Mouse (Mus musculus): Measurements from ENCODE around the gene Bace1. TPM values are rescaled to one million over a fixed set of nuclear protein-coding genes. Genes with fewer than 3 reads are reported as not detected.

The Bace1 gene
- polyA plus RNA-seq, 1 experiment from 2014 or later = 40.6 TPM

DNA sequence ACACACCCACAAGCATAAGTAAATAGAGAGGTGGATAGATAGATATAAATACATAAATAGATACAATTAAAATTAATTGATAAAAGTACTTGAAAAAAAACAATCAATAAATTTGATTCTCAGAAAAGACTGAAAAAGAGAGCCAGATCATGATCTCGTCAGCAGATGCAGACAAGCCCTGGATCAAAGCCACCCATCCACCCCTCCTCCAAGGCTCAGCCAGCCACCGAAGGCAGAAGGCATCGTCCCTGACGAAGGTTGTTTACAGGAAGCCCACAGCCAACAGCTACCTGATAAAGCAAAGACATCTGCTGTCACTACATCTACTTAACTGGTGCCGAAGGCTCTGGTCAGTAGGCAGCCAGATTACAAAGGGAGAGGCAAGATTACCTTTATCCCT lies 26.4 kb upstream of the Bace1 start:
- ATAC-seq (ENCODE audit: low FRiP score, low read depth) = no peak
- H3K4me3 ChIP-seq = no peak overlapping the region
- no peak overlapping the region for H3K27ac ChIP-seq
- no peaks in the 10 kb centered on the region for H3K9me3 ChIP-seq
- no peaks in the 10 kb centered on the region for H3K27me3 ChIP-seq (replicated peaks)
- no peaks in the 10 kb centered on the region for H3K4me1 ChIP-seq
- no peak overlapping the region for H3K9ac ChIP-seq
- H3K36me3 ChIP-seq = peaks cover 23% of the 10 kb centered on the region
- H3K4me2 ChIP-seq (replicated peaks) = no peak overlapping the region
- WGBS = 84% methylated on average over 5 of the region's 5 CpGs

DNA sequence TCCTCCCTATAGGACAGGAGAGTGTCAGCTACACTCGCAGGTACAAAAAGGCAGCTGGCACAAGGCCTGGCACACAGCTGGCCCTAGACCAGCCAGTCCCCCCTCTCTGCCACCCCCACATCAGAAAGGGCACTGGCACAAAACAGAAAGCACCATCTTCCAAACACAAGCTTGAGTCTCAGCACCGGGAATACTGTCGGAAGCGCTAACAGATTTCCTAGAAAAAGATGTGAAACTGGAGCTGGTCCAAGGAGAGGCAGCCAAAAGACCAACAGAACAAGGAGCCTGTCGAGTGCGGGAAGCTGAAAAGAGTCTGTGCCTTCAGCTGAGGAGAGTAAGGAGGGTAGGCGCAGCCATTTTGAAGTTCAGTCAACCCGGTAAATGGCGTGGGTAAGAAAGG lies 23.3 kb upstream of the Bace1 start:
- peaks cover 14% of the 10 kb centered on the region for H3K36me3 ChIP-seq
- no peaks in the 10 kb centered on the region for H3K27me3 ChIP-seq (replicated peaks)
- no peak overlapping the region for H3K9ac ChIP-seq
- no peak overlapping the region for H3K27ac ChIP-seq
- H3K4me1 ChIP-seq = no peaks in the 10 kb centered on the region
- H3K4me2 ChIP-seq (replicated peaks) = no peak overlapping the region
- ATAC-seq (ENCODE audit: low FRiP score, low read depth) = no peak
- H3K9me3 ChIP-seq = no peaks in the 10 kb centered on the region
- no peak overlapping the region for H3K4me3 ChIP-seq
- 89% methylated on average over 9 of the region's 9 CpGs for WGBS

DNA sequence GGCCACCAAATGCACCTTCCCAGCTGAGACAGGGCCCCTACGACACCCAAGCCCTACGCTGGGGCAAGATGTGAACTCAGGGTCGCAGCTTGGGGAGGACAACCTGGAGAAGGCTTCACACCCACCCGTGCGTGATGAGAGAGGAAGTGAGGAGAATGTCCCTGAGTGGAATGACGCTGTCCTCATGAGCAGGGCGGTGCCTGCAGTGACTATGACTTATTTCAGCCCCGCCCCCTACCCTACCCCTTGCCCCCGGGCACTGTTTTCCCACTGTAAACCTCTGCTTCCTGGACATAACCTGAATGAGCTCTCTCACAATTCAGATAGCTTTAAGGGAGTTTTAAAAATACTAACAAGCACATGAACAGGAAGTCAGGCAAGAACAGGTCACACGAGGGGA lies 22.9 kb upstream of the Bace1 start:
- Histone ChIP-seq H3K4me1 (no peaks in the 10 kb centered on the region), H3K27ac (no peak overlapping the region), H3K9ac (no peak overlapping the region), H3K36me3 (peaks cover 14% of the 10 kb centered on the region), H3K4me3 (no peak overlapping the region), H3K4me2 (replicated peaks) (no peak overlapping the region), H3K27me3 (replicated peaks) (no peaks in the 10 kb centered on the region), H3K9me3 (no peaks in the 10 kb centered on the region)
- WGBS = 84% methylated on average over 10 of the region's 10 CpGs
- ATAC-seq (ENCODE audit: low FRiP score, low read depth) = no peak

DNA sequence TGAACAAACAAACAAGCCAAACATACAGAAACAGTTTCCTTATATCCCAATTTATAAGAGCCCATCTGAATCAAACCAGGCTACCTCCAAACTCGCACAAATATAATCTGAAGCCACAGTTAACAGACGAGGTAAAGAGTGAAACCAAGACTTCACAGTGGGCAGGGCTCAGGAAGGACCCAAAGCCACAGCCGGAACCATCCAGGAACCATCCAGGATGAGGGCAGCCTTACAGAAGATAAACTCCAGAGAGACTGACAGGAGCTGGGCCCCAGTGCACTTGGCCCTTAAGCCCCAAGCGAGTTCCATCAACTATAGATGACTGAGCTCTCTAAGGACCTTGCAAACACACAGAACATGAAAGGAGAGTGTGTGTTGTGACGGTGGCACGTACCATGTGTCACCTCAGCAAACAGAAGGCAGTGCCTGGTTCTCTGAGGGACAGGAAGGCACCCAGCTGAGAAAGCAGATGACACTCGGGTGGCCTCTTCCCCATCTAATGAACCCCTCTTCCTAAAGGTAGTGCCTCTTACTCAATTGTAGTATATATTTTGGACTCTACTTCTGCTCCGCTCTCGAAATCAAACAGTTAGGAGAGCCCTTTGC lies 19.9 kb upstream of the Bace1 start:
- no peaks in the 10 kb centered on the region for H3K9me3 ChIP-seq
- no peak for ATAC-seq (ENCODE audit: low FRiP score, low read depth)
- no peak overlapping the region for H3K27ac ChIP-seq
- no peaks in the 10 kb centered on the region for H3K27me3 ChIP-seq (replicated peaks)
- H3K4me3 ChIP-seq = no peak overlapping the region
- peaks cover 31% of the 10 kb centered on the region for H3K36me3 ChIP-seq
- 85% methylated on average over 9 of the region's 9 CpGs for WGBS
- H3K4me1 ChIP-seq = no peaks in the 10 kb centered on the region
- H3K4me2 ChIP-seq (replicated peaks) = no peak overlapping the region
- no peak overlapping the region for H3K9ac ChIP-seq

DNA sequence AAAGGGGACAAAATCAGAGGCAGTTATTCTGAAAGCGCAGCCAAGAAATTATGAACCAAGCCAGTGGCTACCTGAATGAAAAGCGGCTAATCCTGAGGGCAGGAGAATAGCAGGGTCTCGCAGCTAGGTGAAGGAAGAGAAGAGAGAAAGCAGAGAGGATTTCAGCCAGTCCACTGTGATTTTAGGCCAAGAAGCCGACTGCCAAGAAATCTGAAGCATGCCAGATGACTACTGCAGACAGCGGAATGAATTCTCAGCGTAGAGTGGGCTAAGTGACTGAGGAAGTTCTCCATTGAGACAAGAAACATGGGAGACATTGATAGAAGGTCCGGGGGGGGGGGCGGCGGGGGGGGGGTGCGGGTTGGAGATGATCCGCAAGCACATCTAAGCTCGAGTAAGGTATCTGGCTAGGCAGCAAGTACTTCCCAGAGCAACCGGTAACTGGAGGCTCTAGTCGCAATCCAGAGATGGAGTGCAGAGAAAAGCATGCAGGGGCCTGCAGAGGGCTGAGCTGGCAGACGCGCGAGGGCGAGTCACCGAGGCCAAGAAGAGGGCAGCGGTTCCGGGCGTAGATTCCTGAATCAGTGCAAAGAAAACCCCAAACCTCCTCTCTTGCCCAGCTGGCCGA lies 10.6 kb upstream of the Bace1 start:
- H3K27ac ChIP-seq = no peak overlapping the region; the same call in 1 of the 2 replicates
- peak overlapping the region; percentile 92 for H3K4me2 ChIP-seq (replicated peaks)
- no peaks in the 10 kb centered on the region for H3K27me3 ChIP-seq (replicated peaks)
- 0 out of 2 replicates have a peak, but pooled peaks cover 5% of the 10 kb centered on the region for H3K36me3 ChIP-seq
- ATAC-seq (ENCODE audit: low FRiP score, low read depth) = peak; percentile 26
- no peaks in the 10 kb centered on the region for H3K9me3 ChIP-seq
- 8% methylated on average over 23 of the region's 23 CpGs for WGBS
- H3K4me1 ChIP-seq = peaks cover 9% of the 10 kb centered on the region
- H3K9ac ChIP-seq = peak overlapping the region; percentile 70
- H3K4me3 ChIP-seq = peak overlapping the region; percentile 83

DNA sequence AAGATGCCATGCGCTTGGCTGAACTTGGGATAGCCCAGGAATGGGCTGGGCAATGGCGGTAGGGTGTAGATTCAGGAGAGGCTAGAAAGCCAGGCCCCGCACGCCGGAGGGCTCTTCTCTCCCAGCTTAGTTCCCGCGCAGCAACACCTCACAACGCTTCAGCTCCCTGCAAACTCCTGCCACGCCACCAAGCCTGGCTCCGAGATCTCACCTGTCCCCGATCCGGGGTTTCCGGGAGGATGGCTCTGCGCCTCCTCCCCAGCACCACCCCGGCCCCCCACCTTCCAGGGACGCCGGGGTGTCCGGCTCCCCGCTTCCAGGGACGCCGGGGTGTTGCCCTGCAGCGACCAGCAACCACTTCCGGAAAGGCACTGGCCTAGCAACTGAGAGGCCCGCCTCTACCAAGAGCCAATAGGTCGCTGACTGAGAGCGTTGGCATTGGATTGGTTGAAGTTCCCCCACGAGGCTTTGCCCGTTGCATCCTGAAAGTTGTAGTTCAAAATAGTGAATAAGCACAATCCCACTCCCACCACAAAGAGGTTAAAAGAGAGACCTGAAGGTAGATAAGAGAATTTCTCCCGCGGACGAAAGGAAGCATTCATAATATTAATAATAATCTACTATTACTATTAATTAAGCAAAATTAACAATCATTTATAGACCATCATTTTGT lies 10.0 kb upstream of the Bace1 start, which contains the start of gene Cep164:
TSS of gene Cep164 (minus strand) at position 401 of the 673 bp plus-strand sequence.
- Histone ChIP-seq H3K9me3 (no peaks in the 10 kb centered on the region), H3K4me3 (peak within 1 kb of the TSS; percentile 83), H3K27me3 (replicated peaks) (no peaks in the 10 kb centered on the region), H3K4me1 (peaks cover 9% of the 10 kb centered on the region), H3K4me2 (replicated peaks) (peak within 1 kb of the TSS; percentile 92), H3K9ac (peak within 1 kb of the TSS; percentile 70), H3K36me3 (no peaks in the 10 kb centered on the region), H3K27ac (no peak within 1 kb of the TSS; the same call in 1 of the 2 replicates)
- ATAC-seq (ENCODE audit: low FRiP score, low read depth) = peak; percentile 98
- WGBS = under 1% methylated on average over 31 of the region's 31 CpGs

DNA sequence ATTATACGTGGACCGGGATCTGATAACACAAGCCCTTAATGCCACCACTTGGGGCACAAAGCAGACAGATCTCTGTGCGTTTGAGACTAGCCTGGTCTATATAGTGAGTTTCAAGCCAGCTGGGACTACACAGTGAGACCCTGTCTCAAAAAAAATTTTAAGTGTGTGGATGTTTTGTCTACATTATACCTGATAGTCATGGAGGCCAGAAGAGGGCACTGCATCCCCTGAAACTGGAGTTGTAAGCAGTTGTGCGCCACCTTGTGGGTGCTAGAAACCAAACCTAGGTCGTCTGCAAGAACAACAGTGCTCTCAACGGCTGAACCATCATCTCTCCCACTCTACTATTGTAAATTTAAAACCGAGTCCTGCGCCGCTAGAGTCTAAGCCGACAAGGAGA lies 9.3 kb upstream of the Bace1 start:
- Histone ChIP-seq H3K4me2 (replicated peaks) (peak overlapping the region; percentile 92), H3K4me3 (no peak overlapping the region), H3K4me1 (peaks cover 9% of the 10 kb centered on the region), H3K9me3 (no peaks in the 10 kb centered on the region), H3K27me3 (replicated peaks) (no peaks in the 10 kb centered on the region), H3K27ac (no peak overlapping the region), H3K9ac (no peak overlapping the region), H3K36me3 (no peaks in the 10 kb centered on the region)
- WGBS = 30% methylated on average over 10 of the region's 10 CpGs
- peak; percentile 78 for ATAC-seq (ENCODE audit: low FRiP score, low read depth)

DNA sequence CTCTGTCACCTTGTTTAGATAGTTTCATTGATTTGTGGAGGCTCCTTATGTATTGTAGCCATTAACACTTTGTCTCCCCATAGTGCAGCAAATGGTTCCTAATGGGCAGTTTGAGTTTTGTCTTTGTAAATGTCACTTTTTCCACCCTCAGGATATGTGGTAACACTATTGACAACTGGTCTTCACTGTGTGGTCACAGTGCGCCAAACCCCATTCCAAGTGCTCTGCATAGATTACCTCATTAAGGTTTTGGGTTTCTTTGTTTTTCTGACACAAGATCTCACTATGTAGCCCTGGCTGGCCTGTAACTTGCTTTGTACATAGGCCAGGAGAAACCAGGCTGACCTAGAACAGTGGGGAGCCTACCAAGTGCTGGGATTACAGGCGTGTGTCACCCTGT lies 5.5 kb upstream of the Bace1 start:
- Histone ChIP-seq H3K27ac (no peak overlapping the region), H3K9me3 (no peaks in the 10 kb centered on the region), H3K36me3 (no peaks in the 10 kb centered on the region), H3K4me3 (no peak overlapping the region), H3K9ac (no peak overlapping the region), H3K4me2 (replicated peaks) (no peak overlapping the region), H3K4me1 (peaks cover 1% of the 10 kb centered on the region), H3K27me3 (replicated peaks) (no peaks in the 10 kb centered on the region)
- WGBS = 91% methylated on average over 2 of the region's 2 CpGs
- ATAC-seq (ENCODE audit: low FRiP score, low read depth) = no peak

DNA sequence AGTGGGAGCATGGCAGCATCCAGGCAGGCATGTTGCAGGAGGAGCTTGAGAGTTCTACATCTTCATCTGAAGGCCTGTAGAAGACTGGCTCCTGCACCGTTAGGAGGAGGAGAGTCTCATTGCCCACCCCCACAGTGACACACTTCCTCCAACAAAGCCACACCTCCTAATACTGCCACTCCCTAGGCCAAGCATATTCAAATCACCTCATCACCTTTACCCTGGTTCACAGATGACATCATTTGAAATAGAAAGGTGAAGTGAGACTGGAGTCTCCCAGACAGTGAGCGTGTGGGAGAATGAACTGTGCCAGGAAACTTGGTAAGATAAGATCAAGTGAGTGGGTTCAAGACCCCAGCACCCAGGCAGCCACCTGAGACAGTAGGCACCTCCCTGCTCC lies 4.9 kb upstream of the Bace1 start:
- Histone ChIP-seq H3K36me3 (no peaks in the 10 kb centered on the region), H3K9me3 (no peaks in the 10 kb centered on the region), H3K27me3 (replicated peaks) (no peaks in the 10 kb centered on the region), H3K4me2 (replicated peaks) (no peak overlapping the region), H3K9ac (no peak overlapping the region), H3K4me1 (no peaks in the 10 kb centered on the region), H3K4me3 (no peak overlapping the region), H3K27ac (no peak overlapping the region)
- ATAC-seq (ENCODE audit: low FRiP score, low read depth) = no peak
- WGBS = 87% methylated on average over 2 of the region's 2 CpGs

DNA sequence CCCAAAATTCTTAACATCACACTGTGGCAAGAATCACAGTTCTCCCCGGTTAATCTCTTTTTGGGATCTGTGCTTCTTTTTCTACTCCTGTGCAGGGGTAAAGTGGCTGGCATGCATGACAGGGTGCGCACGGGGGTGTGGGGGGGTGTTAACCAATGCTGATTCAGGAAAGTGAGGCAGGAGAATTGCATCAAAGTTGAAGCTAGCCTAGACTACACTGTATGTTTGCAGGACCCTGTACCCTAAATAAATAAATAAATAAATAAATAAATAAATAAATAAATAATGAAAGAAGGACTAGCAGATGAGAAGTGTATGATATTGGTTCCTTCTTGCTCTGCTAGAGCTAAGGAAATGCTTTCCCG lies 329 bp upstream of the Bace1 start:
- Histone ChIP-seq H3K27me3 (replicated peaks) (no peaks in the 10 kb centered on the region), H3K4me2 (replicated peaks) (peak overlapping the region; percentile 98), H3K4me3 (no peak overlapping the region; the same call in 1 of the 2 replicates), H3K9ac (no peak overlapping the region), H3K27ac (no peak overlapping the region), H3K9me3 (no peaks in the 10 kb centered on the region), H3K36me3 (no peaks in the 10 kb centered on the region), H3K4me1 (peaks cover 33% of the 10 kb centered on the region)
- 20% methylated on average over 4 of the region's 4 CpGs for WGBS
- peak; percentile 58; the same call in 1 of the 2 replicates for ATAC-seq (ENCODE audit: low FRiP score, low read depth)

DNA sequence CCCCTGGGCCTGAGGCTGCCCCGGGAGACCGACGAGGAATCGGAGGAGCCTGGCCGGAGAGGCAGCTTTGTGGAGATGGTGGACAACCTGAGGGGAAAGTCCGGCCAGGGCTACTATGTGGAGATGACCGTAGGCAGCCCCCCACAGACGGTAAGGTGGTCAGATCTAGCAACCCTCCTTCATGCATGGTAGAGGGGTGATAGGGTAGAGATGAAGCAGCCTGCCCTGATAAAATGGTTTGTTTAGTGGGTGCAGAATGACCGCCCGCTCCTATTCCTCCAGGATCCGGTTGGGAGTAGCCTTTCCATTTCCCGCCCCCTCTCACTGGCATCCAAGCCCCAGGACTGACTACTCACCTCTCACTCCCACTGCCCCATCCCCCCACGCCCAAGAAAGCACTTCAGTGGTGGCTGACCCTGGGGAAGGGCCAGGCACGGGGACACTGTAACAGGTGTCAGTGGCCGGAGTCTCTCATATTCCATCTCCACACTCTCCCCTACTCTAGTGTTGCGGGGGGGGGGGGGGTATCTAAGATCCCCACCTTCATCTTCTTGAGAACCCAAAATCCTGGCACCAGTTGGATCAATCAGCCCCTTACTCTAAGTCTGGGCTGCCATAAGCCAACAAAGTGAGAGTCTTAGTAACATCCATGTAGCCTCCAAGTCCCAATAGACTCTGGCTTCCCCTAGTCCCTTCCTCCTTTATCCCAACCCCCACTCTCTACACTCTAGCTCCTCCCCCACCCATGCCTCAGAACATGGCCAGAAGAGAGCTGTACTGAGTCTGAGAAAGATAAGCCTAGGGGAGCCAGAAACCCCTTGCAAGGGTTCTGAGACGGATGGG lies 980 bp downstream of the Bace1 start:
- Histone ChIP-seq H3K36me3 (no peaks in the 10 kb centered on the region), H3K9me3 (no peaks in the 10 kb centered on the region), H3K4me2 (replicated peaks) (peak overlapping the region; percentile 98), H3K27me3 (replicated peaks) (no peaks in the 10 kb centered on the region), H3K4me3 (peak overlapping the region; percentile 84), H3K27ac (no peak overlapping the region), H3K9ac (peak overlapping the region; percentile 85), H3K4me1 (peaks cover 33% of the 10 kb centered on the region)
- 15% methylated on average over 17 of the region's 17 CpGs for WGBS
- no peak for ATAC-seq (ENCODE audit: low FRiP score, low read depth)

DNA sequence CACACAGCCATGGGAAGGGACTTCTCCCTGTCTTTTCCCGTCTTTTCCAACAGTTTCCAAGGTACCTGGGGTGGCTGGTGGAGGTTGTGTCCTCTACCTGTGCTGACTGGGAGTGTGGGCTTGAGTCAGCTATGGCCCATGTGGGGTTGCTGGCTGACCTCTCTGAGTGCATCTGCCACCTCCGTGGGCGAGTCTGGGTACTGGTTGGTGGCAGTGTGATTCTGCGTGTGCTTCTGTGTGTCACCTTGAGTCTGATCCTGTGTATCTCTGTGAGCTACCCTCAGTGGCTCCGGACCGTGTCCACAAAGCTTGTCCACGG lies 1.6 kb downstream of the Bace1 start:
- 71% methylated on average over 7 of the region's 7 CpGs for WGBS
- peak overlapping the region; percentile 98 for H3K4me2 ChIP-seq (replicated peaks)
- ATAC-seq (ENCODE audit: low FRiP score, low read depth) = no peak
- H3K4me3 ChIP-seq = peak overlapping the region; percentile 84
- no peaks in the 10 kb centered on the region for H3K9me3 ChIP-seq
- no peaks in the 10 kb centered on the region for H3K27me3 ChIP-seq (replicated peaks)
- no peaks in the 10 kb centered on the region for H3K36me3 ChIP-seq
- H3K9ac ChIP-seq = peak overlapping the region; percentile 85; the same call in 1 of the 2 replicates
- peaks cover 33% of the 10 kb centered on the region for H3K4me1 ChIP-seq
- H3K27ac ChIP-seq = no peak overlapping the region

Data from neural tube, embryonic 12.5 days (tissue).